Mouse (Mus musculus): ENCODE results near the gene Cacna2d3.

DNA sequence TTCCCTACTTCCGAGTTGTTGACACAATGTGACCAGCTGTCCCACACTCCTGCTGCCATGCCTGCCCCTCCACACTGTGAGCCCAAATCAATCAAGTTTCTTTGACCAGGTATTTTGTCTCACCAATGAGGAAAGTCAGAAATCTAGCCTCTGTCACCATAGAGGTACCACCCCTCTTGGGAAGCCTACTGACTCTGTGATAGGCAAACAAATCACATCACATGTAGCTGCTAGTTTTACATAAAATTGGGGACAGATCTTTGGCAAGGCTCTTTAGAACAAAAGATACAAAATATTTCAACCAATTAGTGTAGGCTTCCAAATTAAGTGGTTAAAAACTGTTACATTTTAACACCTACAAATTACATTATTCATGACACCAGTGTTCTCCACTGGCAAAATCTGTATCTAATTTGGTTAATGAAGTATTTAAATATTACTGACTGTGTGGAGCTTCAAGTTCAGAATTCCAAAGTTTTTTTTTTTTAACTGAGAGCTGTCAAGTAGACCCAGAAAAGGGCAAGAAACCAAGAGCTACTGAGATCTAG is 788.8 kb downstream of the Cacna2d3 start:
- TF ChIP-seq MEF2A (IDR thresholded peaks at IDR 0.05; ENCODE audit: extremely low read depth, insufficient replicate concordance, low read depth, low read length, poor library complexity, severe bottlenecking) (no peak), EP300 (IDR thresholded peaks at IDR 0.05; ENCODE audit: low read depth in 1 of 2, low read length in 2 of 2) (no peak), CTCF (IDR thresholded peaks at IDR 0.05 in 2 of 3, conservative IDR thresholded peaks at IDR 0.05 in 1 of 3; ENCODE audit: control insufficient read depth in 1 of 3, insufficient read depth in 1 of 3, low read depth in 2 of 3, low read length in 3 of 3, poor library complexity in 1 of 3, severe bottlenecking in 1 of 3) (no peak), POLR2A (IDR thresholded peaks at IDR 0.05; ENCODE audit: control insufficient read depth in 1 of 2, insufficient read depth in 1 of 2, low read depth in 1 of 2, low read length in 2 of 2, poor library complexity in 1 of 2) (no peak), E2F4 (IDR thresholded peaks at IDR 0.05; ENCODE audit: borderline replicate concordance, low read depth, low read length) (no peak), ZKSCAN1 (IDR thresholded peaks at IDR 0.05; ENCODE audit: low read depth, low read length) (no peak), POLR2AphosphoS5 (IDR thresholded peaks at IDR 0.05; ENCODE audit: borderline replicate concordance, low read depth, low read length) (no peak), RAD21 (IDR thresholded peaks at IDR 0.05; ENCODE audit: low read depth, low read length) (no peak)

Measured in MEL (cell line).